Mouse (Mus musculus) cerebellum, adult 18-20 months (tissue): Measurements from ENCODE around the gene Fras1.

Experiments
- DNase-seq, 2 experiments: peaks; one replicate each; pipeline ENCODE4 v3.0.0; 2021

Gene Fras1

DNA sequence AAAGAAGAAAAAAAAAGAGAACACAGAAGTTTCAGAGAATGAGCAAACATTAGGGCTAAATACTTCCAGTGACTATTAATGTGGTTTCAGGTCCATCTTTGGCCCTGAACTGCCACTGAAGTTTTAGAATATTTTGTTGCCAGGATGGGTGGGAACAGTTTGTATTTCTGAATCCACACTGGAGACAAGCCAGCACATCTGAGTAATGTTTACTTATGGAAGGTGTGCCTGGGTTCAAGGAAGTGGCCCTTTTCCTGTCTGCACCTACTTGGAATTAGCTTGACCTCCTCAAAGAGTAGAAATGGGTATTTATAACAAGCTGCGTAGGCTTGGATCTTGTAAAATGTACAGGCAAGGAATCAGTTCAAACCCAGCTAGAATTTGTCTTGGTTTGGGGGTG is 422.0 kb downstream of the Fras1 start:
- DNase-seq, result no peak

DNA sequence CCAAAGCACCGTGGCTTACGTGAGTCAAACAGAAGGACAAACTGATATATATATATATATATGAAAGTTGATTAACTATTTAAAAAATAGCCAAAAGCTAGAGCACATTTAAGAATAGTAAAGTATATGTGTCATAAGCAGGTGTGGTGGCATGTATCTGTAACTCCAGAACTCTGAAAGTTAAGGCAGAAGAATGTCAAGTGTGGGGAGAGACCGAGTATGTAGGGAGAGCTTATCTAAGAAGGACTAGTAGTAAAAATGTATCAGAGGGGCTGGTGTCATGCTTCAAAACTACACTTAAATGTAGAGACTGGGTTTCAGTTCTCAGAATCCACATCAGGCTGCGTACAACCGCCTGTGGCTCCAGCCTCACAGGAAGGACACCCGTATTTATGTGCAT is 423.7 kb downstream of the Fras1 start:
- DNase-seq, result no peak

- no peak for DNase-seq
Measured at GRCm38 (mm10) chr5:96799165-96799564, 425.4 kb downstream of the Fras1 start.

GRCm38 (mm10) chr5:96799969-96800368 is 426.2 kb downstream of the Fras1 start:
- DNase-seq, result no peak

DNA sequence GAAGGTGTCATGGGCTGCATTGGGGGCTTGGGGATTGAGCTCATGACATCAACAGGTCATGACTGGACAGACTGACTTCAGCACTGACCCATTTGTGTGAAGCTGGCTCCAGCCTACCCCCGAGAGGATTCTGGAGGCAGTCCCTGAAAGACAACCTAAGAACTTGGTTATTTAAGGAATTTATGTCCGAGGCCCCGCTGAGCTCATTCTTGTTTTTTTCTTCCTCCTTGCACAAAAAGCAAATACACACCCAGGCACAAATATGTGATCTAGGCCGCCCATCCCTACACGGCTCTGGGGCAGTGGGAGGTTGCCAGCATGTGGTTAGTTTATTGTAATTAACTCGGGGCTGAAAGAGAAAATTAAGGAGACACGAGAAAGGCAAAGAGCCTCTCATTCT is 428.4 kb downstream of the Fras1 start:
- DNase-seq, result no peak

DNA sequence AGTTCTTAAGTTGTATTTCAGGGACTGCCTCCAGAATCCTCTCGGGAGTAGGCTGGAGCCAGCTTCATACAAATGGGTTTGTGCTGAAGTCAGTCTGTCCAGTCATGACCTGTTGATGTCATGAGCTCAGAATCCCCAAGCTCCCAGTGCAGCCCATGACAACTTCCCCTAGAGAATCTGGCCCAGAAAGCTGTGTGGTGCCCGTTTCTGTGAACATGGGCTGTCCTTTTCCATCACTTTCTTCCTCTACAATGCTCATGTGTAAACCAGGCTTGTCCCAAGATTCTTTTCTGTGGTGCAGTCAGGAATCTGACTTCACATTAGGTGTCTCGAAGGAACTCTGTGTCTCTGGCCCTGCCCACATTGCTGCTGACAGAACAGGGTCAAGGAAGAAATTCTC is 429.3 kb downstream of the Fras1 start:
- DNase-seq, result no peak

DNA sequence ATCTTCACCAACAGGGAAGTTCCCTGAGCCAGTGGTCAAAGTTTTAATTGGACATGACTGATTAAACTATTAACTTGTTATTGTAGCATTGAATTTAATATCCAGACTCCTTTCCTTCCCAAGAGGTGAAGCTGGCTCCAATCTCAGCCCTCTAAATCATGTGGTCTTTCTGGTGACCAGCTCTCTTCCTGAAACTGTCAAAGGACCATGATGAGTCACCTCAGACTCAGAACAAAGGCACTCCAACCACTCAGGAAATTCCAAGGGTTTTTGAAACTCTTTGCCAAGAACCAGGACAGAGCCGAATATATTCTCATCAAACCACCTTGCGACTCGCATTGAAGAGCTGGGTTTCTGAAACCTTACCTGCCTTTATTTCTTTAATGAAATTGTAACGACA is 430.5 kb downstream of the Fras1 start:
- DNase-seq, result no peak

DNA sequence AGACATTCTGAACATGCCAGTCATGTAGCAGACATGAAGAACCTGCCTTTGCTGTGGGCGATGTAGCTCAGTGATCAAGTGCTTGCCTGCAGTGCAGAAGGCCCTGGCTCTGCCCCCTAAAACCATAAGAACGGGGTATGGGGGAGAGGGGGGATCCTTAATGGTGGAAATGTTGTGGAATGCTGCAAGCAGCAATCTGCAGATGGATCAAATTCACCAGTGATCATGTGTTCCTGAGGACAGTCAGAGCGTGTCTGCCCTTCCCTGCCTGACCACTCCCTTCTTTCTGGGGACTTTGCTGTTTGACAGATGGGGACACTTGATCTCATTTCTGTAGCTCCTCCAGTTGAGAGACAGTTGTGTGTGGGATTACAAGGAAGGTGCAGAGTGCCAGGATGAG is 431.1 kb downstream of the Fras1 start:
- no peak for DNase-seq

- no peak for DNase-seq
Measured at GRCm38 (mm10) chr5:96810620-96811019, 436.9 kb downstream of the Fras1 start.

- no peak for DNase-seq
Measured at GRCm38 (mm10) chr5:96824769-96825327, 451.1 kb downstream of the Fras1 start.

GRCm38 (mm10) chr5:96827176-96827575 is 453.4 kb downstream of the Fras1 start:
- no peak for DNase-seq
